Mouse (Mus musculus): ENCODE data around the gene Uba7.

The Uba7 gene

DNA sequence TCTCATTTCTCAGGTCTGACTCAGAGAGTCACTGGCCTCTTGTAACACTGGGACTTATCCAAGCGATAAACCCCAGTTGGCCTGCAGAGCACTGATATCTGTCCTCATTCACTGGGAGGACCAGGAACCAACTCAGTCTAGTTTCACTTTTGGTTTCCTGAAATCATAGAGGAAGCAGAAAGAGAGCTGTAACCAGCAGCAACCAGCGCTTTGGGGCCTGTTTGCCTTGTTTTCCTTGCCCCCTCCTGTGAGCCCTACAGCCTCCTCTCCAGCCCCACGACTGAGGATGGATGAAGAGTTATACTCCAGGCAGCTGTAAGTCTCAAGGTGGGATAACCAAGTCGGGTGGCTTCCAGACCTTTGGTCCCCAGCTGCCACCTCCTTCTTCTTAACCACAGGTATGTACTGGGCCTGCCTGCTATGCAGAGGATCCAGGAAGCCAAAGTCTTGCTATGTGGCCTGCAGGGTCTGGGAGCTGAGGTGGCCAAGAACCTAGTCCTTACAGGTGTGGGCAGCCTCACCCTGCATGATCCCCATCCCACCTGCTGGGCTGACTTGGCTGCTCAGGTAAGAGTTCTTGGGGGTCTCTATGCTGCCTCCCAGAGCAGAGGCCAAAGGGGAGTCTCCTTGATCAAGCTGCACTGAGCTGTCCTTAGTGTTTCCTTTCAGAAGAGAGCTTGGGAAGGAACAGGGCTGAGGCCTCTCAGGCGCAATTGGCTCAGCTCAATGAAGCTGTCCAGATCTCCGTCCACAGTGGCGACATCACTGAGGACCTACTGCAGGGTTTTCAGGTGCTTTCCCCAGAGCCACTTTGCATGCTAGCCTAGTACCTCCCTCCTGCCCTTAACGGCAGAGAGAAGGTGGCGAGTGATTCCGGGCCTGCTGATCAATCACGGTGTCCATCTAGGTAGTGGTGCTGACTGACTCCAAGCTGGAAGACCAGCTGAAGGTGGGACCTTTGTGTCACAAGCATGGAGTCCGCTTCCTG, at the start of gene Uba7:
Uba7 (plus strand) TSS at position 107 of the 988 bp plus-strand sequence.
- no peak for DNase-seq

DNA sequence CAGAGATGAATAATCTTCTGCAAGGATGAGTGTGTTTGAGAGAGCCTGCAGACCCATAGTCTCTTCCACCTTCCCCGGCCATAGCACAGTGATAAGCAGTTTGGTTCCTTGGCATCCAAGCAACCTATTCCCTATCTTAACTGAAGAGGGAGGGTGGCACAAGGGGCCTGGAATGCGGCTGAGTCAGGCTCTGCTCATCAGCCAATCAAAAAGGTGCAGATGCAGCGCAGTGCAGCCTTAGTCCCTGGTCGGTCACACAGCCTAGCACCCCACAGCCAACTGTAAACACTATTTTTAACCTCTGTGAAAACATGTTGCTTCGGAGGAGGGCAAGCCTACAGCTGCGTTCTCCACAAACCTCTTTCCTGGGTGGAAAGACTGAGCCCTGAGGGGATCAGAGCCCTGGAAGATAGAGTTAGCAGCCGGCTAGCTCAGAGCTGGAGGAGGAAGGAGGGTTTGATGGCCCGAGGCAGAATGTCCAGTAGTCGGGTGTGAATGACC, 48.3 kb upstream of the Uba7 start:
- DNase-seq, result no peak

DNA sequence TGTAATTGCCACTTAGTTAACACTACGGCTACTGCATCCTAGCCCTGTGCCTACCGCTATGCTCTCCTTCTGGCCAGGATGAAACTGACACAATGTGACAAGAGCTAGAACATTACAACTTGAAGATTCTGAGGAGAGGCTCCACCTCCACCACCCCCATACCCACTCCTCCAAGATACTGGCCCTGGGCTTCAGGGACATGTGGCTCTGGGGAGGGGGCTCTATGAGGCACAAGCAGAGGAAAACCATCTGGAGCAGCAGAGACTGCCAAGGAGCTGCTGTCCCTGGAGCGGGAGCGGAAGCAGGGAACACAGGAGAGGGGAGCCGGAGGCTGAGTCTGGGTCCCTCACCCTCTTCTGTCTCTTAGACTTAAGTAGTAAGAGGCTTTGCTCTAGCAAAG, 47.6 kb upstream of the Uba7 start:
- DNase-seq, result no peak

- no peak for DNase-seq
Observed at GRCm38 (mm10) chr9:107928169-107928568, 47.1 kb upstream of the Uba7 start, which contains the start of gene Actl11. TSS of gene Actl11 (plus strand) at chr9:107928469.

DNA sequence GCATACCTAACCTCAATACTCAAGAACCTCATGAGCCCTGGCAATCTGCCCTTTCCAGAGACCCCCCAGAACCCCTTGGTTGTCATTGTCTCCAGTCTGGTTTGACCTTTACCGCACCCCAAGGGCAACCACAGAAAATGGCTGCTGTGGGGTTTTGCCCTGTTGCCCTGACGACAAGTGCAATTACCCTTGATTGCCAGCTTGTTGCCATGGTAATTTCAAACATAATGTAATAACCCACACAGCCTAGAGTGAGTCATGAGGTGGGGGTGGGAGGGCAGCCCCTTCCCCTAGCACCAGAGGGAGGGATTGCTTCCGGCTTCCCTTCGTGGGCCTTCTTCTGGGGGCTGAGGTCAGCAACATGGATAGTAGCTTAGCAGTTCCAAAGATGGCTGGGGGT, 43.1 kb upstream of the Uba7 start:
- DNase-seq, result no peak

GRCm38 (mm10) chr9:107934146-107934545, 41.2 kb upstream of the Uba7 start:
- DNase-seq, result no peak

GRCm38 (mm10) chr9:107935374-107935773, 39.9 kb upstream of the Uba7 start, which contains the start of gene Camkv:
TSS of gene Camkv (plus strand) at chr9:107935674.
- DNase-seq, result no peak

- DNase-seq, result no peak
Observed at GRCm38 (mm10) chr9:107935790-107936214, 39.5 kb upstream of the Uba7 start.

GRCm38 (mm10) chr9:107936215-107936822, 39.0 kb upstream of the Uba7 start:
- no peak for DNase-seq

DNA sequence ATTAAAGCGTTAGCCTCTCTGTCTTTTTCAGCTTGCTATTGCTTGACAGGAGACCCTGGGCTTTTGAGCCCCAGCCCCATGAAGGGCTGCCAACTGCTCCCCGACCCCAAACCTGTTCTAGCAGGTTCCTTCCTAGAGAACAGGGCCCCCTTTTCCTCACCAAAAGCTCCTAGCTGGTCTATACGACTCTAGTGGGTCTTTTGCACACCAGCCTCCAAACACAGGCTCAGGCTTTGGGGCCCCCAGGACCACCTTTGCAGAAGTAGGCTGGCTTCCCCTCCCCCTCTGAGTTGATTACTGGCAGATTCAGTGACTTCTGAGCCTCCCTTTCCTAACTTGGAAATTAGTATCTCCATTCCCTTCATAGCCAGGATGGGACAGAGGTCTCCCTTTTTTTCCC, 38.5 kb upstream of the Uba7 start:
- DNase-seq, result no peak

- DNase-seq, result peak; percentile 62
Observed at GRCm38 (mm10) chr9:107947241-107948194, 27.8 kb upstream of the Uba7 start.

DNA sequence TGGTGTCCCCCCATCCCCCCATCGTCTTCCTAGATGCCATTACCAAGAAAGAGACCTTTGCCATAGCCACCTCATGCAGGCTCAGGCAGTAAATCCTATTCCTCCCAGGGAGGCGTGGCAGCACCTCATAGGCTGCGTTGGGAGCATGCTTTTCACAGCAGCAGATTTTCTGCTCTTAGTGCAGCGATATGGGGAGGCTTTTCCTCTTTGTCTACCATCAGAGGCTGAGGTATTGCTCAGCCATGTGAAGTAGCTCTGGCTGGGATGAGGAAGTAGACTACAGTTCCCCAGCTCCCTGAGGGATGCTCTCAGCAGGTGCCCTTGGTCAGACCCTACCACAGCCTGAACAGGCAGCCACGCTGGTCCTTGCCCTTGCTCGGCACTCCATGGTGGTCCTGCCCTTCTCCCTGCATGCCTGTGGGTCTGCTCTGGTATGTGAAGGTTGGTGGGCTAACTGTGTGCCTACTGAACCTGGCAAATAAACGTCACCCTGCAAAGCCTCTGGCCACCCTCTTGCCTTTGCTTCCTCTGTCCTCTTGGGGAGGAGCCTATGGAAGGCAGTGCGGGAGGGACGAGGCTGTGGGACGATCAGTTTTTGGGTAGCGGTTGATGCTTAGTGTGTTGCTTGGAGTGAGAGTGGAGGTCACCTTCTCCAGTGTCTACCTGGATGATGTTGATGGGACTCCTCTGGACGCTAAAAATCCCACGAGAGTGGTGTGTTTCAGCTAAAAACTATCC, 26.0 kb upstream of the Uba7 start:
- no peak for DNase-seq

- DNase-seq, result no peak
Observed at GRCm38 (mm10) chr9:107949922-107950235, 25.4 kb upstream of the Uba7 start, which contains the start of gene Traip. TSS of gene Traip (plus strand) at chr9:107950136.

- peak; percentile 89 for DNase-seq
Observed at GRCm38 (mm10) chr9:107950460-107951355, 24.6 kb upstream of the Uba7 start.

- no peak for DNase-seq
Observed at GRCm38 (mm10) chr9:107955613-107956289, 19.6 kb upstream of the Uba7 start.

DNA sequence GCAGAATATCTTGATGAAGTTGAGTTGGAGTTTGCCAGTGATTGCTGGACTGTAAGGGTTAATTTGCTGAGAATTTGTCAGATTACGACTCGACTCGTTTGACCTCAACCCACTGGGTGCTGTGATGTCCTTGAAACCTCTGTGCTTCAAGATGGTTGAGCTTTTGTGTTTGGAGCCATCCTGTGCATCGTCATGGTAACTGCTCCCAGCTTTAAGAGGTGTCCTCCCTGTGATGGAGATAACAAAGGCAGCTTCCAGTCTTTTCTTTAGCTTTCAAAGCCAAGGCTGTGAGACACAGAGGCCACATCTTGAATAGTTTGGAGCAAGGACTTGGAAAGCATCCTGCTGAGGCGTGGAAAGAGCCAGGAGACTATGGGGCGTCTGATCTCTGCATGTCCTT, 18.2 kb upstream of the Uba7 start:
- DNase-seq, result no peak

- no peak for DNase-seq
Observed at GRCm38 (mm10) chr9:107959896-107960295, 15.4 kb upstream of the Uba7 start.

- no peak for DNase-seq
Observed at GRCm38 (mm10) chr9:107960928-107961327, 14.4 kb upstream of the Uba7 start.

- no peak for DNase-seq
Observed at GRCm38 (mm10) chr9:107961351-107961762, 13.9 kb upstream of the Uba7 start.

DNA sequence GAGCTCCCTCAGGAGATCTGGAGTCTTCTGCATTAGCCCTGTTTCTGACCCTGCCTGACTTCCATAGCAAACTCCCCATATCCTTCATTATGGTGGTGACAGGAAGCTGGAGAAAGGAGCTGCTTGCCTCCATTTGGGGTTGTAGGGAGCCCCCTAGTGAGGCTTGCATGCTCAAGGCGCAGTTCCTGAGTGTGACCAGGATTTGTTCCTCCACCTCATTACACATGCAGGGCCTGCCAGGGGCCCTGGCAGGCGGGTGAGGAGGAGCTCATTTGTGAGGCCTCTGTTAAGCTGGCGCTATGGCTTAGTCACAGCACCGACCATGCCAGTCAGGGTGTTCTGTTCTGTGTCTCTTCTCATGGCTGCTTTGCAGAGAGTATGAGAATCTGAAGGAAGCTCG, 13.4 kb upstream of the Uba7 start:
- DNase-seq, result no peak

All from cerebellum, adult 11-12 months (tissue).